ENCODE assay signal across 32 mouse cellular contexts in genomic region chr1:171454926-171455325, GRCm38 (mm10). TPM values are rescaled to one million over a fixed set of nuclear protein-coding genes. Genes with fewer than 3 reads are reported as not detected.
DNase-seq lines count a peak whose midpoint lies in the region; ATAC-seq and TF ChIP-seq lines count a peak whose summit lies in the region.
"Had no signal": no experiment of that assay in that cellular context is flagged by ENCODE, and none has a peak within 500 bp of the region (broad histone marks: within the 10 kb centered on the region; RNA-seq: fewer than 3 reads in every experiment).

No protein-coding gene starts in this region.

- no peak overlapping the region for H3K4me2 ChIP-seq in forebrain, embryonic 14.5 days (ENCODE audit: low read length)
- no peak overlapping the region for H3K4me2 ChIP-seq in forebrain, embryonic 15.5 days (replicated peaks)
- H3K4me2 ChIP-seq in lung, postnatal 0 days (replicated peaks; ENCODE audit: low read depth, low read length): no peak overlapping the region
- H3K4me2 ChIP-seq: embryonic facial prominence, embryonic 12.5 days; hindbrain, embryonic 12.5 days; liver, embryonic 13.5 days; lung, embryonic 15.5 days; midbrain, embryonic 11.5 days had no signal

- ATAC-seq in forebrain, embryonic 14.5 days: 0 out of 2 replicates have a peak, but pooled peaks have one; percentile 42
- ATAC-seq in forebrain, embryonic 15.5 days (replicated peaks): no peak
- no peak for ATAC-seq in lung, postnatal 0 days
- ATAC-seq: forebrain, embryonic 16.5 days; hindbrain, postnatal 0 days; intestine, embryonic 16.5 days; midbrain, embryonic 16.5 days; Patski had no signal

- no peaks in the 10 kb centered on the region for H3K9me3 ChIP-seq in forebrain, embryonic 14.5 days (replicated peaks; ENCODE audit: control insufficient read depth, low read length)
- no peaks in the 10 kb centered on the region for H3K9me3 ChIP-seq in forebrain, embryonic 15.5 days
- no peaks in the 10 kb centered on the region for H3K9me3 ChIP-seq in lung, postnatal 0 days (ENCODE audit: low read length)
- H3K9me3 ChIP-seq: embryonic facial prominence, embryonic 12.5 days; heart, embryonic 10.5 days; hindbrain, embryonic 12.5 days; liver, embryonic 13.5 days; lung, embryonic 15.5 days had no signal

- no peaks in the 10 kb centered on the region for H3K36me3 ChIP-seq in forebrain, embryonic 14.5 days (ENCODE audit: control insufficient read depth, insufficient read depth, low read length)
- no peaks in the 10 kb centered on the region for H3K36me3 ChIP-seq in forebrain, embryonic 15.5 days
- no peaks in the 10 kb centered on the region for H3K36me3 ChIP-seq in lung, postnatal 0 days (ENCODE audit: insufficient read depth, low read length)
- H3K36me3 ChIP-seq: embryonic facial prominence, embryonic 12.5 days; heart, embryonic 10.5 days; hindbrain, embryonic 12.5 days; liver, embryonic 13.5 days; lung, embryonic 15.5 days had no signal

- TF ChIP-seq CTCF in layer of hippocampus, adult 2 months (conservative IDR thresholded peaks at IDR 0.05): peak; percentile 35
- peak; percentile 33 for TF ChIP-seq CTCF in lung, postnatal 0 days (IDR thresholded peaks at IDR 0.05)
- no peak for TF ChIP-seq CTCF in lung, adult 2 months (IDR thresholded peaks at IDR 0.05; ENCODE audit: insufficient read depth, low read length)

- no peak overlapping the region for H3K4me3 ChIP-seq in forebrain, embryonic 14.5 days (ENCODE audit: low read depth, low read length)
- H3K4me3 ChIP-seq in forebrain, embryonic 15.5 days: no peak overlapping the region
- H3K4me3 ChIP-seq in layer of hippocampus, adult 2 months: no peak overlapping the region
- no peak overlapping the region for H3K4me3 ChIP-seq in lung, postnatal 0 days (ENCODE audit: low read depth, low read length)
- H3K4me3 ChIP-seq in lung, adult 2 months (replicated peaks; ENCODE audit: extremely low read depth, low read depth, low read length): no peak overlapping the region
- H3K4me3 ChIP-seq: embryonic facial prominence, embryonic 12.5 days; heart, embryonic 10.5 days; hindbrain, embryonic 12.5 days; liver, embryonic 13.5 days; lung, embryonic 15.5 days had no signal

- no peak overlapping the region for H3K27ac ChIP-seq in forebrain, embryonic 14.5 days (ENCODE audit: low read depth, low read length)
- H3K27ac ChIP-seq in forebrain, embryonic 15.5 days (replicated peaks): no peak overlapping the region
- no peak overlapping the region for H3K27ac ChIP-seq in layer of hippocampus, adult 2 months
- no peak overlapping the region for H3K27ac ChIP-seq in lung, postnatal 0 days (ENCODE audit: low read length)
- H3K27ac ChIP-seq: embryonic facial prominence, embryonic 12.5 days; heart, embryonic 10.5 days; hindbrain, embryonic 12.5 days; hindbrain, postnatal 0 days; liver, embryonic 13.5 days; lung, embryonic 15.5 days had no signal

- H3K27me3 ChIP-seq in forebrain, embryonic 14.5 days (replicated peaks; ENCODE audit: control insufficient read depth, insufficient read depth, low read length): no peaks in the 10 kb centered on the region
- H3K27me3 ChIP-seq in forebrain, embryonic 15.5 days: no peaks in the 10 kb centered on the region
- H3K27me3 ChIP-seq in lung, postnatal 0 days (replicated peaks; ENCODE audit: insufficient read depth, low read length): no peaks in the 10 kb centered on the region
- H3K27me3 ChIP-seq: embryonic facial prominence, embryonic 12.5 days; hindbrain, embryonic 12.5 days; liver, embryonic 13.5 days; lung, embryonic 15.5 days; Patski had no signal

- no peak for TF ChIP-seq POLR2A in lung, adult 2 months (IDR thresholded peaks at IDR 0.05; ENCODE audit: borderline replicate concordance, extremely low read depth, low read depth, low read length)

- peaks cover 5% of the 10 kb centered on the region for H3K4me1 ChIP-seq in forebrain, embryonic 14.5 days (ENCODE audit: control insufficient read depth, insufficient read depth, low read length)
- H3K4me1 ChIP-seq in forebrain, embryonic 15.5 days: peaks cover 4% of the 10 kb centered on the region
- 0 out of 2 replicates have a peak, but pooled peaks cover 3% of the 10 kb centered on the region for H3K4me1 ChIP-seq in lung, postnatal 0 days (ENCODE audit: insufficient read depth, low read depth, low read length)
- H3K4me1 ChIP-seq in lung, adult 2 months (ENCODE audit: control insufficient read depth, insufficient read depth, low read length): peaks cover 18% of the 10 kb centered on the region

- no peak for TF ChIP-seq EP300 in lung, postnatal 0 days (IDR thresholded peaks at IDR 0.05)

- DNase-seq in forebrain, embryonic 14.5 days (ENCODE audit: low spot score): no peak
- no peak for DNase-seq in layer of hippocampus, adult 2 months (ENCODE audit: low spot score in 2 of 2)
- no peak for DNase-seq in layer of hippocampus, adult 11-12 months (ENCODE audit: low spot score)
- no peak for DNase-seq in lung, postnatal 0 days (ENCODE audit: low spot score)
- DNase-seq in lung, adult 2 months: no peak
- no peak for DNase-seq in frontal cortex, postnatal 10 days (ENCODE audit: low spot score in 2 of 2)
- DNase-seq: adrenal gland, postnatal 10 days; cerebellum, adult 11 months; cerebellum, adult 9-11 months; embryo, embryonic 11 days; gastrocnemius, postnatal 10 days; heart, postnatal 36 days; kidney, postnatal 14 days; left cerebral cortex, postnatal 4 days; liver, embryonic 13.5 days; lung, postnatal 36 days; right cerebral cortex, postnatal 25 days; spleen, adult 18-20 months; thymus, adult 18-20 months; thymus, postnatal 25 days had no signal

- 79% methylated on average over 6 of the region's 6 CpGs for WGBS in forebrain, embryonic 14.5 days
- WGBS in forebrain, embryonic 15.5 days: 75% methylated on average over 6 of the region's 6 CpGs
- whole genome bisulfite sequencing in lung, postnatal 0 days: 58% methylated on average over 6 of the region's 6 CpGs
- 47% methylated on average over 6 of the region's 6 CpGs for WGBS in lung, adult 2 months

- no peak overlapping the region for H3K9ac ChIP-seq in forebrain, embryonic 14.5 days (ENCODE audit: low read length)
- no peak overlapping the region for H3K9ac ChIP-seq in forebrain, embryonic 15.5 days (replicated peaks)
- no peak overlapping the region for H3K9ac ChIP-seq in lung, postnatal 0 days (replicated peaks; ENCODE audit: low read depth)
- H3K9ac ChIP-seq: embryonic facial prominence, embryonic 12.5 days; hindbrain, embryonic 12.5 days; liver, embryonic 13.5 days; lung, embryonic 15.5 days had no signal

RNA-seq across cellular contexts. Expression of gene F11r, which starts 17.6 kb away (rescaled TPM):
- 3.0 and 6.9 TPM in 2 replicates for polyA plus RNA-seq in forebrain, embryonic 14.5 days (2014; fragmentation: Nextera tagmentation; extraction: Ambion mirVana)
- polyA plus RNA-seq in forebrain, embryonic 15.5 days (2015; fragmentation: Nextera tagmentation; extraction: Ambion mirVana): 9.6 and 10.1 TPM in 2 replicates
- 1 to 10 TPM; 5.7 to 6.9 TPM for total RNA-seq in layer of hippocampus, adult 2 months (2021)
- 177 and 239 TPM in 2 replicates for polyA plus RNA-seq in lung, postnatal 0 days (2015; fragmentation: Nextera tagmentation; extraction: Ambion mirVana)
- 108 and 149 TPM in 2 replicates for polyA plus RNA-seq in lung, adult 2 months (2012; rRNA removed)
- total RNA-seq: granulocyte monocyte progenitor cell, adult 5-6 weeks had no signal

RNA-seq across cellular contexts. Expression of gene Tstd1, which starts 36.3 kb away (rescaled TPM):
- 4.5 and 4.8 TPM in 2 replicates for polyA plus RNA-seq in forebrain, embryonic 14.5 days (2014; fragmentation: Nextera tagmentation; extraction: Ambion mirVana)
- polyA plus RNA-seq in forebrain, embryonic 15.5 days (2015; fragmentation: Nextera tagmentation; extraction: Ambion mirVana): 12.3 and 13.0 TPM in 2 replicates
- 1 to 10 TPM; 4.1 to 5.6 TPM for total RNA-seq in layer of hippocampus, adult 2 months (2021)
- 7.1 and 7.8 TPM in 2 replicates for polyA plus RNA-seq in lung, postnatal 0 days (2015; fragmentation: Nextera tagmentation; extraction: Ambion mirVana)
- 8.9 and 16.2 TPM in 2 replicates for polyA plus RNA-seq in lung, adult 2 months (2012; rRNA removed)
- total RNA-seq: hindbrain, postnatal 0 days had no signal

RNA-seq across cellular contexts. Expression of gene Usf1, which starts 43.8 kb away (rescaled TPM):
- polyA plus RNA-seq in forebrain, embryonic 14.5 days (2014; fragmentation: Nextera tagmentation; extraction: Ambion mirVana): 212 and 263 TPM in 2 replicates
- 229 and 235 TPM in 2 replicates for polyA plus RNA-seq in forebrain, embryonic 15.5 days (2015; fragmentation: Nextera tagmentation; extraction: Ambion mirVana)
- 100 to 1,000 TPM; 126 to 128 TPM for total RNA-seq in layer of hippocampus, adult 2 months (2021)
- 66.4 and 67.7 TPM in 2 replicates for polyA plus RNA-seq in lung, postnatal 0 days (2015; fragmentation: Nextera tagmentation; extraction: Ambion mirVana)
- 95.3 and 107 TPM in 2 replicates for polyA plus RNA-seq in lung, adult 2 months (2012; rRNA removed)

RNA-seq across cellular contexts. Expression of gene Alyref2, which starts 48.4 kb away (rescaled TPM):
- polyA plus RNA-seq in forebrain, embryonic 14.5 days (2014; fragmentation: Nextera tagmentation; extraction: Ambion mirVana): 24.3 and 26.1 TPM in 2 replicates
- polyA plus RNA-seq in forebrain, embryonic 15.5 days (2015; fragmentation: Nextera tagmentation; extraction: Ambion mirVana): 31.8 and 32.8 TPM in 2 replicates
- 1 to 10 TPM; 6.2 to 7.2 TPM for total RNA-seq in layer of hippocampus, adult 2 months (2021)
- polyA plus RNA-seq in lung, postnatal 0 days (2015; fragmentation: Nextera tagmentation; extraction: Ambion mirVana): 13.7 and 14.8 TPM in 2 replicates
- polyA plus RNA-seq in lung, adult 2 months (2012; rRNA removed): 2.8 and 3.3 TPM in 2 replicates
